Mouse (Mus musculus) stomach, postnatal 0 days (tissue): ENCODE measurements at regions not wholly inside any gene's neighbourhood (a gene's known extent, or its start where the extent isn't known, plus 50 kb on each side); places are given as distances from the start of the nearest gene placed in this dataset.
A peak's percentile ranks its signal among the peaks of the same experiment; 100 is the strongest.

Experiments
- ATAC-seq: fragments of 200-750 bp; cut with Nextera tagmentation; 2 replicates; pipeline ENCODE4 v1.8.0; 2017; ENCODE audit not compliant: low FRiP score, low TSS enrichment
- DNase-seq: peaks from one replicate; pipeline ENCODE4 v3.0.0-alpha.2; 2016; ENCODE audit warnings: low spot score
- H3K27ac ChIP-seq: fragments of 300-500 bp; sonication (generic); replicated peaks from 2 replicates; pipeline ENCODE4 v1.5.1; 2014; ENCODE audit warnings: mild to moderate bottlenecking, control low read depth
- H3K27me3 ChIP-seq: fragments of 300-500 bp; sonication (generic); 2 replicates; pipeline ENCODE4 v1.6.1; 2014; ENCODE audit warnings: low read length; ENCODE audit not compliant: control insufficient read depth, insufficient read depth
- H3K36me3 ChIP-seq: fragments of 300-500 bp; sonication (generic); 2 replicates; pipeline ENCODE4 v1.6.1; 2014; ENCODE audit warnings: low read length, mixed read lengths; ENCODE audit not compliant: control insufficient read depth, insufficient read depth
- H3K4me1 ChIP-seq: fragments of 300-500 bp; sonication (generic); replicated peaks from 2 replicates; pipeline ENCODE4 v1.6.1; 2014; ENCODE audit warnings: antibody characterized with exemption; ENCODE audit not compliant: control insufficient read depth, insufficient read depth
- H3K4me2 ChIP-seq: fragments of 300-500 bp; sonication (generic); replicated peaks from 2 replicates; pipeline ENCODE4 v1.6.1; 2014; ENCODE audit warnings: low read depth, mild to moderate bottlenecking, control low read depth, moderate library complexity
- H3K4me3 ChIP-seq: fragments of 300-500 bp; sonication (generic); 2 replicates; pipeline ENCODE4 v1.5.1; 2014; ENCODE audit warnings: low read depth, low read length, control low read depth
- H3K9ac ChIP-seq: fragments of 300-500 bp; sonication (generic); 2 replicates; pipeline ENCODE4 v1.6.1; 2014; ENCODE audit warnings: mild to moderate bottlenecking, low read length, control low read depth, mixed read lengths
- H3K9me3 ChIP-seq: fragments of 300-500 bp; sonication (generic); 2 replicates; pipeline ENCODE4 v1.6.1; 2016; ENCODE audit warnings: low read length; ENCODE audit not compliant: control insufficient read depth
- CTCF ChIP-seq: IDR thresholded peaks from 2 replicates; pipeline ENCODE4 v1.5.1; 2016; ENCODE audit warnings: antibody characterized with exemption, low read depth, mild to moderate bottlenecking, moderate library complexity
- EP300 ChIP-seq: optimal IDR thresholded peaks from 2 replicates; pipeline ENCODE3; 2016; ENCODE audit warnings: antibody characterized with exemption
- WGBS: fragments of 180-500 bp; shearing (Covaris S2); extraction: QIAGEN DNeasy Blood & Tissue Kit; methylation state at CpG from one replicate; pipeline ENCODE4 v1.1.7; 2014; 5-methylcytosine and 5-hydroxymethylcytosine counted together

- peak overlapping the region; percentile 90 for H3K27ac ChIP-seq
- no peak overlapping the region for H3K9ac ChIP-seq
- 51% methylated on average over 6 of the region's 6 CpGs for WGBS
- H3K36me3 ChIP-seq, result no peaks in the 10 kb centered on the region
- no peak for DNase-seq
- H3K4me2 ChIP-seq, result no peak overlapping the region
- peaks cover 10% of the 10 kb centered on the region; the same call in 1 of the 2 replicates for H3K4me1 ChIP-seq
- ATAC-seq, result no peak
- no peak for TF ChIP-seq CTCF
- no peak for TF ChIP-seq EP300
- no peaks in the 10 kb centered on the region for H3K9me3 ChIP-seq
- no peaks in the 10 kb centered on the region for H3K27me3 ChIP-seq
- H3K4me3 ChIP-seq, result no peak overlapping the region
Measured at GRCm38 (mm10) chr7:111155995-111156394, 73.2 kb upstream of the Eif4g2 start.

GRCm38 (mm10) chr7:111154217-111154616 lies 71.4 kb upstream of the Eif4g2 start:
- ATAC-seq (no peak), DNase-seq (no peak)
- no peaks in the 10 kb centered on the region for H3K27me3 ChIP-seq
- no peak overlapping the region for H3K27ac ChIP-seq
- no peaks in the 10 kb centered on the region for H3K9me3 ChIP-seq
- H3K4me1 ChIP-seq, result peaks cover 10% of the 10 kb centered on the region; the same call in 1 of the 2 replicates
- no peak overlapping the region for H3K4me3 ChIP-seq
- H3K36me3 ChIP-seq, result no peaks in the 10 kb centered on the region
- 73% methylated on average over 13 of the region's 13 CpGs for WGBS
- H3K9ac ChIP-seq, result no peak overlapping the region
- H3K4me2 ChIP-seq, result no peak overlapping the region
- TF ChIP-seq EP300, result no peak
- TF ChIP-seq CTCF, result no peak

- no peak overlapping the region for H3K27ac ChIP-seq
- no peaks in the 10 kb centered on the region for H3K27me3 ChIP-seq
- H3K9me3 ChIP-seq, result no peaks in the 10 kb centered on the region
- no peaks in the 10 kb centered on the region for H3K4me1 ChIP-seq
- H3K4me2 ChIP-seq, result no peak overlapping the region
- H3K4me3 ChIP-seq, result no peak overlapping the region
- WGBS, result 86% methylated on average over 5 of the region's 5 CpGs
- TF ChIP-seq EP300 (no peak), CTCF (no peak)
- no peak for DNase-seq
- H3K36me3 ChIP-seq, result no peaks in the 10 kb centered on the region
- no peak for ATAC-seq
- no peak overlapping the region for H3K9ac ChIP-seq
Measured at GRCm38 (mm10) chr7:111150540-111150939, 67.7 kb upstream of the Eif4g2 start.

- 84% methylated on average over 5 of the region's 5 CpGs for WGBS
- Histone ChIP-seq H3K4me2 (no peak overlapping the region), H3K27me3 (no peaks in the 10 kb centered on the region), H3K4me1 (no peaks in the 10 kb centered on the region), H3K9ac (no peak overlapping the region), H3K27ac (no peak overlapping the region), H3K9me3 (no peaks in the 10 kb centered on the region), H3K36me3 (no peaks in the 10 kb centered on the region), H3K4me3 (no peak overlapping the region)
- TF ChIP-seq EP300 (no peak), CTCF (no peak)
- ATAC-seq (no peak), DNase-seq (no peak)
Measured at GRCm38 (mm10) chr7:111150115-111150514, 67.3 kb upstream of the Eif4g2 start.

- WGBS, result 68% methylated on average over 6 of the region's 6 CpGs
- no peak for DNase-seq
- no peak overlapping the region for H3K4me2 ChIP-seq
- no peaks in the 10 kb centered on the region for H3K27me3 ChIP-seq
- no peak overlapping the region for H3K9ac ChIP-seq
- H3K27ac ChIP-seq, result no peak overlapping the region
- no peaks in the 10 kb centered on the region for H3K4me1 ChIP-seq
- H3K9me3 ChIP-seq, result no peaks in the 10 kb centered on the region
- no peak for TF ChIP-seq CTCF
- no peak for TF ChIP-seq EP300
- no peaks in the 10 kb centered on the region for H3K36me3 ChIP-seq
- ATAC-seq, result peak; percentile 78; the same call in 1 of the 2 replicates
- no peak overlapping the region for H3K4me3 ChIP-seq
Measured at GRCm38 (mm10) chr7:111147593-111147992, 64.8 kb upstream of the Eif4g2 start.

GRCm38 (mm10) chr7:111146670-111147069 lies 63.8 kb upstream of the Eif4g2 start:
- Histone ChIP-seq H3K9ac (no peak overlapping the region), H3K4me3 (no peak overlapping the region), H3K4me1 (no peaks in the 10 kb centered on the region), H3K9me3 (no peaks in the 10 kb centered on the region), H3K27me3 (no peaks in the 10 kb centered on the region), H3K4me2 (no peak overlapping the region), H3K27ac (no peak overlapping the region), H3K36me3 (no peaks in the 10 kb centered on the region)
- DNase-seq, result no peak
- WGBS, result 79% methylated on average over 4 of the region's 4 CpGs
- no peak for ATAC-seq
- no peak for TF ChIP-seq EP300
- TF ChIP-seq CTCF, result no peak
